Mouse (Mus musculus) spleen, postnatal 4 days (tissue): ENCODE results near the gene Nupr1.

ENCODE experiments used
- DNase-seq, 2 experiments: peaks; one replicate each; pipeline ENCODE4 v3.0.0; 2022; ENCODE audit warnings: low spot score in 2 of 2

The Nupr1 gene

DNA sequence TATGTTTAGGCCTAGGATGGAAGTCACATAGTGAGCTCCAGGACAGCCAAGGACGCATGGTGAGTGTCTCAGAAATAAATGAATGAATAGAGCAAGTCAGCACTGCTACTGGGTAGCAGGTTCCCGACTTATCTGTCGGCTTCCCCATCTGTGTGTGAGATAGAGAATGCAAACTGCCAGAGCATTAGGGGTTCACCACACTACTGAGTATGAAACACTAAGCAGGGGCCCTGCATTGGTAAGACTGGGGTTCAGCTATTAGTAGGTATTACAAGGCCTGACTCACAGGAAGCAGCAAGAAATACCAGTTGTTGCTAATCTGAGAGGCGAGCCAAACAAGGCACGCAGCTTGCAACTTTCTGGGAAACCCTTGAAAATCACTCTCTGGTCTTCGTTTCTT is 31.7 kb downstream of the Nupr1 start:
- DNase-seq: no peak

GRCm38 (mm10) chr7:126596414-126596813 is 34.2 kb downstream of the Nupr1 start:
- DNase-seq: no peak

- DNase-seq: no peak
Measured at GRCm38 (mm10) chr7:126595890-126596289, 34.8 kb downstream of the Nupr1 start.

DNA sequence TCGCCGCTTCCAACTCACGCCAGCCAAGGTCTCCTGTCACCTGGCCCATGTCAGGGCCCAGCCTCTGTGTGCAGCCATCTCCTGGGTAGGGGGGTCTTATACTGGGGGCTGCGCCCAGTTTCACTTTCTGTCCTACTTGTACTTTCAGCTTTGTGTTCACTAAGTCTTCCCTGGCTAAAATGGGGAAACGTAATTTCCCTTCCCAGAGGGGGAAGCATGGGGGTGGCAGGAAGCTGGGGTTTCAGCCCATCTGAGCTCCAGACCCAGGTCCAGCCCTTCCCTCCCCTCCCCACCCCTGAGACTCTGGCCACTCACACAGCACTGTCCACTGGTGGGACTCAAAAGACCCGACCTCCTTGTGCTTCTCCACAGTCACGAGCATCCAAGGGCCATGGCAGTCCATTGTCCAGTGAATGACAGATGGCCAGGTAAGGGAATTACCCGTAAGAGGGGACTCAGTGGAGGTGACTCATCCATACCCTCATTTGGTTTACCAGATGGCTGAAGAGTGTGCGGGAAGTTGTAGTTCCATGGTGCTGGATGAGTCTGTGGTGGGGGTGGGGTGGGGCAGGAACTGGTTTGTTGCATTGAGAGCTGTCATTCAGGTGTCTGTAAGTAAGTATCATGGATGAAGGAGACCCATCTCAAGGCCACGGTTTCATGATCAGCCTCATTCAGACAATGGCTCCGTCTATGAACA is 35.6 kb downstream of the Nupr1 start, which contains the start of gene Il27:
Gene Il27, minus strand, starts transcription at position 80 of the 700 bp plus-strand sequence.
- DNase-seq: no peak

DNA sequence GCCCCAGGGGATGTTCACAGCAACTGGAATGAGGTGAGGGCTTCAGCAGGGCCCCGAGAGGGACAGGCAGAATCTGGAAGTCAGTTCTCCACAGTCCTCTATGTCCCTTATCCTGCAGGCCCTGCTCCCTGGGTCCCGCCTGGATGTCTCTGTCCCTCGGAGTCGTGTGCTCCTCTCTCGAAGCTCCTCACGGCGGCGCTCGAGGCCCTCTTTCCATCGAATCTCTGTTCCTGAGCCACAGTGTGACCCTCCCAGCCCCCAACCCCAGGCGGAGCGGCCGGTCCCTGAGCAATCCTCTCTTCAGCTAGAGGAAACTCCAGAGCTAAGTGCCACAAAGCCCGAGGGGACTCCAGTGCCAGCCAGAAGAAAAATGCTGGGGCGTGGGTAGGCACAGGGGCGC is 42.9 kb downstream of the Nupr1 start:
- peak in 1 of 2 experiments; percentile 66 for DNase-seq

GRCm38 (mm10) chr7:126586839-126587238 is 43.8 kb downstream of the Nupr1 start:
- DNase-seq: peak in 1 of 2 experiments; percentile 64

DNA sequence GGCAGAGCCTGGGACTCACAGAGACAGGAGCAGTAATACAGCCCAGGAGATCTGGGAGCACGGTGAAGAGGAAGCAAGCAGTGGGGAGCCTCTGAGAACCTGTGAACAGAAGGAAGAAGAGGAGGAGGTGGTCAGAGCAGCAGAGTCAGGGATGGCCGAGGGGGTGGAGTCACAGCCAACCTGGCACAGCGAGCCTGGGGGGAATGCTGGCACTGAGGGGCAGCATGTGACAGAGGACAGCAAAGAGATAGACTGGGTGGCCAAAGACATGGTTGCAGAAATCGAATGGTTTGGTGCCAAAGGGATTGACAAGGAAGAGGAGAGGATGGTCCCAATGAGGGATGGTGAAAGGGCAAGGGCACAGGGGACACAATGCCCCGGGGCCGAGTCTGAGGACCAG is 44.9 kb downstream of the Nupr1 start, which contains the start of gene Cln3:
Gene Cln3, minus strand, starts transcription at position 101 of the 400 bp plus-strand sequence.
- DNase-seq: peak in 1 of 2 experiments; percentile 62

- DNase-seq: peak; percentile 31 to 68
Measured at GRCm38 (mm10) chr7:126584506-126584977, 46.1 kb downstream of the Nupr1 start, which contains the start of gene Apobr. Gene Apobr, plus strand, starts transcription at chr7:126584942.

DNA sequence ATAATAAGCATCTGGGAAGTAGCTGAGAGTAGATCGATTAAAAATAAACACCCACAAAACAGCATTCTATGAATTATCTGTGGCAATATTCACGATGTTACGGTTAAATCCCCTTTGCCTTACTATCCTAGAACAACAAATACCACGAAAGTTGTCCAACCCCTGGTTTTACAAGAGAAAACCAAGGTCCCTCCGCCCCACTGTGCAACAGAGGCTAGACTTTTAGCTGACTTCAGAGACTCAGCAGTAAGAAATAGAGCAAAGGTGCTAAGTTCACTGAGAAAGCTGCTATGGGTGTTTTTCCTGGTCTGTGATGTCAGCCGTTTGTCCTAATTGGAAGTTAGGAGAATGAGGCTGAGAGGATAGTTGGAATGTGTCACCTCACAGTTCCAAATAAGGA is 46.9 kb downstream of the Nupr1 start:
- DNase-seq: no peak

DNA sequence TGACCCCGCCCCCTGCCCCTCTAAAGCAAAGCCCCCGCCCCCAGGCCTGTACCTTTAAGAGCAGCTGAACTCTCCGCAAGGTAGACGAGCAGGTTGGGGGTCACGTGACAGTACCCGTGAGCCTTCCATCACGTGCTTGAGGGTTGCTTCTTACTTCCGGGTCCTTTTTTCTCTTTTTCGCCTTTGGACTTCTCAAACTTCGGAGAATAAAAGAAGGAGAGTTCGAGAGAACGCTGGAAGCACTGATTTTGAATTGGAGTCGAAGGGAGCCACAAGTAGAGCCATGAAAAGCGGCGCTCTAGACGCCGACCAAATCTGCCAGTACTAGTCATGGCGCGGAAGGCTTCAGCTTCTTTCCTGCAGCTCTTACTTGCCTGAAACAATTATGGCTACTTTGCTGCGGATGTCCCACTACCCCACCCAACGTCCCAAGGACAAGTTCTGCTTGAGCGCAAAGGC is 47.4 kb downstream of the Nupr1 start:
- peak; percentile 75 to 85 for DNase-seq

DNA sequence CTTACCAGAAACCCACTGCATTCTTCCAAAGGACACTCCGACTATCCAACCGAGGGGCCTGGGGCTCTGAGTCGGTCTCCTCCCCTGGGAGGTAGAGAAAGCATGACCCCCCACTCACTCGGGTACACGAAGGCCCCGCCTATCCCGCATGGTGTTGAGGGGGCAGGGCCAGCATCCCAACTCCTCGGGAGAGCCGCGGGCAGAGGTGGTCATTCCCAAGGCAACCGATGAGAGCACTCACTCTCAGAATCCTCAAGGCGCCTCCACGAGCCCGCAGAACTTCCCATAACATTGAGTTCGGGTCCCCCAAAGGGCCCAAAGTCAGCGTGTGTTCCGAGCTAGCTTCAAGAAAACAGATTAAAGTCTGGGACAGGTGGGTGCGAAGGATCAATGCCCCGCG is 47.9 kb downstream of the Nupr1 start:
- DNase-seq: peak in 1 of 2 experiments; percentile 24

GRCm38 (mm10) chr7:126581661-126582060 is 49.0 kb downstream of the Nupr1 start:
- no peak for DNase-seq

DNA sequence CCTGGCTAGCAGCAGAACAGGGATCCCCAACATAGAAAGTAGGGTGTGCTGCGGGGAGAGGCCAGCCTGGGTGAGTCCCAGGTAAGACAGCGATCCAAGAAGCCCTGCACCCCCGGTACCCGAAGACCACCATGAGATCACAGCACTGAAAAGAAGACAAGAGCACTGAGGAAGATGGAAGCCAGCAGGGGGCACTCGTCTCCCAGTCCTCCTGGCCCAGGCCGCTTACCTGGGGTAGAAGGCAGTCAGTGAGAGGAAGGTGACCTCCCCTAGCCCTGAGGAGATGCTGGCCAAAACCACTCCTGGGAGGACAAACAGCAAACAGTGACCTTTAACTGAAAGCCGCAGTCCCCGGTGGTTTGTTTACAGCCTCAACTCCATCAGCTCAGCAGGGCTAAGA is 51.5 kb downstream of the Nupr1 start:
- DNase-seq: peak; percentile 39 to 75

- DNase-seq: peak; percentile 67 to 86
Measured at GRCm38 (mm10) chr7:126576946-126577345, 53.7 kb downstream of the Nupr1 start.
